Mouse (Mus musculus) ES-Bruce4 (cell line): ENCODE measurements around the gene Gpc6. TPM values are rescaled to one million over a fixed set of nuclear protein-coding genes. Genes with fewer than 3 reads are reported as not detected.

ENCODE experiments used
- H3K27ac ChIP-seq: 2 replicates; pipeline ENCODE4 v1.5.1; 2012; ENCODE audit warnings: low read length, inconsistent platforms; ENCODE audit not compliant: insufficient read depth
- H3K27me3 ChIP-seq: 2 replicates; pipeline ENCODE4 v1.6.1; 2012; ENCODE audit warnings: mild to moderate bottlenecking, low read length, inconsistent platforms; ENCODE audit not compliant: control insufficient read depth, poor library complexity, insufficient read depth, severe bottlenecking
- H3K36me3 ChIP-seq: 2 replicates; pipeline ENCODE4 v1.6.1; 2012; ENCODE audit warnings: inconsistent platforms, mild to moderate bottlenecking, low read length, moderate library complexity; ENCODE audit not compliant: control insufficient read depth, poor library complexity, insufficient read depth, severe bottlenecking
- H3K4me1 ChIP-seq: one replicate; pipeline ENCODE4 v1.8.1; 2011; ENCODE audit warnings: low read length; ENCODE audit not compliant: control insufficient read depth, insufficient read depth
- H3K4me3 ChIP-seq: 2 replicates; pipeline ENCODE4 v1.5.1; 2011; ENCODE audit warnings: low read depth, mild to moderate bottlenecking, low read length
- H3K9ac ChIP-seq: 2 replicates; pipeline ENCODE4 v1.6.1; 2012; ENCODE audit warnings: low read depth, mild to moderate bottlenecking, inconsistent platforms; ENCODE audit not compliant: poor library complexity, severe bottlenecking
- H3K9me3 ChIP-seq: replicated peaks from 2 replicates; pipeline ENCODE4 v1.6.1; 2012; ENCODE audit warnings: mild to moderate bottlenecking, low read length, inconsistent platforms; ENCODE audit not compliant: control insufficient read depth, poor library complexity, insufficient read depth, severe bottlenecking
- CTCF ChIP-seq: IDR thresholded peaks from one replicate; pipeline ENCODE4 v1.8.1; 2011; ENCODE audit warnings: low read depth, low read length
- EP300 ChIP-seq: IDR thresholded peaks from 2 replicates; pipeline ENCODE4 v1.6.1; 2011; ENCODE audit warnings: low read depth, low read length; ENCODE audit not compliant: insufficient read depth
- POLR2A ChIP-seq: IDR thresholded peaks from one replicate; pipeline ENCODE4 v1.8.1; 2011; ENCODE audit warnings: low read length; ENCODE audit not compliant: insufficient read depth
- polyA plus RNA-seq: library from polyadenylated mRNA; stranded (reverse); fragments of >200 nt; gene quantifications from 2 replicates; pipeline ENCODE4 v1.2.4, GENCODE M21; 2011; ENCODE audit warnings: low read depth; ENCODE audit not compliant: missing spikeins, insufficient read depth, insufficient read length

Gene Gpc6
- polyA plus RNA-seq, 1 experiment = 4.7 TPM

GRCm38 (mm10) chr14:117634238-117634940, 709.3 kb downstream of the Gpc6 start:
- Histone ChIP-seq H3K27me3 (no peaks in the 10 kb centered on the region; the same call in 1 of the 2 replicates), H3K4me3 (no peak overlapping the region), H3K27ac (no peak overlapping the region), H3K4me1 (no peaks in the 10 kb centered on the region), H3K9ac (no peak overlapping the region), H3K36me3 (no peaks in the 10 kb centered on the region), H3K9me3 (no peaks in the 10 kb centered on the region)
- no peak for TF ChIP-seq POLR2A
- no peak for TF ChIP-seq EP300
- no peak for TF ChIP-seq CTCF

- Histone ChIP-seq H3K27me3 (no peaks in the 10 kb centered on the region), H3K9ac (no peak overlapping the region), H3K4me3 (no peak overlapping the region), H3K9me3 (no peaks in the 10 kb centered on the region), H3K36me3 (no peaks in the 10 kb centered on the region), H3K4me1 (no peaks in the 10 kb centered on the region), H3K27ac (no peak overlapping the region)
- TF ChIP-seq EP300 (no peak), POLR2A (no peak), CTCF (no peak)
Measured at GRCm38 (mm10) chr14:117641853-117642252, 716.7 kb downstream of the Gpc6 start.

- TF ChIP-seq EP300 (no peak), CTCF (no peak), POLR2A (no peak)
- H3K27me3 ChIP-seq = no peaks in the 10 kb centered on the region
- no peaks in the 10 kb centered on the region for H3K9me3 ChIP-seq
Measured at GRCm38 (mm10) chr14:117643069-117643468, 718.0 kb downstream of the Gpc6 start.

GRCm38 (mm10) chr14:117648199-117648960, 723.3 kb downstream of the Gpc6 start:
- no peak overlapping the region for H3K4me3 ChIP-seq
- H3K36me3 ChIP-seq = no peaks in the 10 kb centered on the region
- no peaks in the 10 kb centered on the region for H3K27me3 ChIP-seq
- H3K27ac ChIP-seq = no peak overlapping the region
- H3K9me3 ChIP-seq = no peaks in the 10 kb centered on the region
- TF ChIP-seq CTCF (no peak), POLR2A (no peak), EP300 (no peak)
- H3K9ac ChIP-seq = no peak overlapping the region
- H3K4me1 ChIP-seq = no peaks in the 10 kb centered on the region

More at GRCm38 (mm10) chr14:117643069-117643468, 718.0 kb downstream of the Gpc6 start:
- no peaks in the 10 kb centered on the region for H3K4me1 ChIP-seq
- no peaks in the 10 kb centered on the region for H3K36me3 ChIP-seq
- no peak overlapping the region for H3K27ac ChIP-seq
- H3K4me3 ChIP-seq = no peak overlapping the region
- no peak overlapping the region for H3K9ac ChIP-seq

GRCm38 (mm10) chr14:117650141-117650540, 725.0 kb downstream of the Gpc6 start:
- no peak for TF ChIP-seq EP300
- TF ChIP-seq CTCF = no peak
- TF ChIP-seq POLR2A = no peak
- Histone ChIP-seq H3K4me3 (no peak overlapping the region), H3K9ac (no peak overlapping the region), H3K27ac (no peak overlapping the region), H3K9me3 (no peaks in the 10 kb centered on the region), H3K27me3 (no peaks in the 10 kb centered on the region), H3K36me3 (no peaks in the 10 kb centered on the region), H3K4me1 (no peaks in the 10 kb centered on the region)

GRCm38 (mm10) chr14:117651271-117651670, 726.2 kb downstream of the Gpc6 start:
- Histone ChIP-seq H3K27me3 (no peaks in the 10 kb centered on the region), H3K4me3 (no peak overlapping the region), H3K4me1 (no peaks in the 10 kb centered on the region), H3K27ac (no peak overlapping the region), H3K9ac (no peak overlapping the region), H3K36me3 (no peaks in the 10 kb centered on the region), H3K9me3 (no peaks in the 10 kb centered on the region)
- TF ChIP-seq POLR2A = no peak
- TF ChIP-seq EP300 = no peak
- no peak for TF ChIP-seq CTCF
